Mouse (Mus musculus) c-Kit-positive CD71-positive TER-119-positive erythroid progenitor cells, embryonic 14.5 days (primary cell): ENCODE results near the gene St13.
A peak's percentile ranks its signal among the peaks of the same experiment; 100 is the strongest.

Source experiments
- DNase-seq: peaks from one replicate; pipeline ENCODE4 v3.0.0-alpha.2; 2013; ENCODE audit warnings: low spot score

The St13 gene

DNA sequence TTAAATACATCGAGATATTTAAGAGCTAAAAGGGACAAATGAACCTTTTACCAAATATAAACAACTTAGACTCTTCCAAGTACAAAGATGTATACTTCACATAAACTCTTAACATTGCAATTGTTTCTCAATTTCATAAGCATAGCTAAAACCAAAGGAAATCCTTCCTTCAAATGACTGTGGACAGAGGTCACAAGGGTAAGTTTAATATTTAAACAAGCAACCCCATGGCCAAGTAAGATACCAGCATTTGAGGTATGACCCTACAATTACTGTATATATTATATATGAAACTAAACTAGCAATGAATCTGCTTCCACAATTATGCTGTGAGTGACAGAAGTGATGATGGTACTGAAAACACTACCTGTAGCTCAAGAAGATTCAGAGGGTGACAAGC is 35.6 kb downstream of the St13 start:
- DNase-seq: no peak

DNA sequence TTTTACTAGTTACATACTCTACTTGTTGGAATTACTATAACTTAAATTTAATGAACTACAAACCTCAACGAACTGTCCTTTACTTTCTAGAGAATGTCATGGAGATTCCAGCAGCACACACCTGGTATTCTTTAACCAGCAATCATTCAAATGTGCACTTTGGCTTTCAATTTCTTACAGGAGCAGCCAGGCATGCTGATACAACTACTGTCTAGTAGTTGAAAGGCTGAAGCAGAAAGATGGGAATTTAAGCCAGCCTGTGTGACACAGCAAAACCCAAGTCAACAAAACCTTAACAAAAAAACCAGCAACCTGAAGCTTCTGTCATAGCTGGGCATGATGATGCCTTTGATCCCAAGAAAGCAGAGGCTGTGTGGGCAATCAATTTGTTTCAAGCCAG is 37.4 kb downstream of the St13 start:
- DNase-seq: no peak

DNA sequence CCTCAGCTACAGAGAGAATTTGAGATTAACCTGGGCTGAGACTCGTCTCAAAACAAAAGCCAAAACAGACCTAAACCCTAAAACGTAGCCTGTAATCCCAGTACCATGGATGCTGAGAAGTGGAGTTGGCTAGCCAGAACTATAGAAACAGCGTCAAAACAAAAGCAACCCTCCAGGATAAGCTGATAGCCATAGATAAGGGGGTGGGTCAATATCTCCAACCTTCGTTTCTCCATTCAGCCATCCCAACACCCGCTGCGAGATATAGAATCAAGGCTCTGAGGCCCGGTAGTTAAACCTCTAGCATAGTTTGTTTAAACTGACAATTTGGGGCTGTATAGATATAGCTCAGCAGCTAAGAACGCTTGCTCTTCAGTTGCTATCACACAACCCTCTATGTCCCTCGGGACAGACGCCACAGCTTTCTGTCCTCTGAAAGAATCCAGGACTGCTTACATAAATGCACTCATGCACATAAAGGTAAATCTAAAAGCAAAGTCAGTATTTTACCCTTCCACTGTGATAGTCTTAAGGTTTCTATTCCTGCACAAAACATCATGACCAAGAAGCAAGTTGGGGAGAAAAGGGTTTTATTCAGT is 38.4 kb downstream of the St13 start:
- DNase-seq: peak; percentile 26

- no peak for DNase-seq
These were observed 38.9 kb downstream of the St13 start for GRCm38 (mm10) chr15:81361022-81361404.

DNA sequence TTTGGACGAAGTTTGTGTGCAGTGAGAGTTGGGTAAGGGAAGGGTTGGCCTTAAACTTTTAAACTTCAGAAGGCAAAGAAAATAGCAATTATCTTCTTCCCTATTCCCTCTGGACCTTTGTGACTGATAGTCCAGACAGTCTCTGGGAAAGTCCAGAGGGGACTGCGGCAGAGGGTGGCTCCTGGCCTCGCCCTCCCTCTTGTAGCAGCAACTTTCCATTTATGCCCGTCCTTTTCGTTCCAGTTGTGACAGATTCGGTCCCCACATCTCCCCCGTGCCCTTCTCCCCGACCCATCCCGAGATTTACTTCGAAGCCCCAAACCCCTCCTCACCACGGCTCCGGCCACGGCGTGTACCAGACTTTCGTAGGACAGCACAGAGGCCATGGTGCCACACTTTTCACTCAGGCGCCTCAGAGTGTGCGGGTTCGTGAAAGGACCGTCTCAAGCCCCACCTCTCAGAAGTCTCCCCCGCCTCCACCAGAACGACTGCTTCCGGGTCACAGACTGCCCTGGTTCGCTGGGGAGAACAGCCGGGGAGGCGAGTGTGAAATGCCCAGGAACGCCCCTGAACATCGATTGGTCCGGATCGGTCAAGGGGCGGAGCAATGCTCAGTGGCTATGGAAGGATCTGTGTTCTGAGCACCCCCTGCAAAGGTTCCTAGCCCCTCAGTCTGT is 39.4 kb downstream of the St13 start, which contains the start of gene Slc25a17:
TSS of gene Slc25a17 (minus strand) at position 468 of the 677 bp plus-strand sequence.
- DNase-seq: peak; percentile 98

GRCm38 (mm10) chr15:81359421-81359820 is 40.5 kb downstream of the St13 start:
- DNase-seq: no peak

- DNase-seq: no peak
These were observed 40.9 kb downstream of the St13 start for GRCm38 (mm10) chr15:81358943-81359342.

GRCm38 (mm10) chr15:81356946-81357345 is 42.9 kb downstream of the St13 start:
- no peak for DNase-seq

DNA sequence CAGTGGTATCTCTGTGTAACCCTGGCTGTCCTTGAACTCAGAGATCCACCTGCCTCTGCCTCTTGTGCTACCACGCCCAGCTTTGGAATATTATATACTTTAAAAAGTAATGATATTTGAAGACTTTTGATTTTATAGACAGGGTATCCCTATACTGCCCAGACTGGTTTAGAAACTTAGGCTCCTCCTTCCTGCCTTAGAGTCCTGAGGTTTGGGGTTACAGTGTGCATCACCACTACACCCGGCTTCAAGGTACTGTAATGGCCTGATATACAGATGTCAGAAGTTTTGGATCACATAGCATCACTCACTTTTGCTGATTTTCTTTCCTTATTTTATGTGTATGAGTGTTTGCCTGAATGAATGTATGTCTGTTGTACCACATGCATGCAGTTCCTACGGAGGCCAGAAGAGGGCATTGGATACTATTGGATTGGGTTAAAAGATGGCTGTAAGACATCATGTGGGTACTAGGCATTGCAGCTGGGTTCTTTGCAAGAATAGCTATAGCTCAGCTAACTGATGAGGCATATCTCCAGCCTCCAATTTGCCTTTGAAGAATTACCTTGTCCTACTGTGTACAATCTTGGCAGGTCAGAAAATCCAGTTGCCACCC is 44.6 kb downstream of the St13 start:
- DNase-seq: peak; percentile 72

GRCm38 (mm10) chr15:81352638-81353037 is 47.2 kb downstream of the St13 start:
- DNase-seq: no peak

DNA sequence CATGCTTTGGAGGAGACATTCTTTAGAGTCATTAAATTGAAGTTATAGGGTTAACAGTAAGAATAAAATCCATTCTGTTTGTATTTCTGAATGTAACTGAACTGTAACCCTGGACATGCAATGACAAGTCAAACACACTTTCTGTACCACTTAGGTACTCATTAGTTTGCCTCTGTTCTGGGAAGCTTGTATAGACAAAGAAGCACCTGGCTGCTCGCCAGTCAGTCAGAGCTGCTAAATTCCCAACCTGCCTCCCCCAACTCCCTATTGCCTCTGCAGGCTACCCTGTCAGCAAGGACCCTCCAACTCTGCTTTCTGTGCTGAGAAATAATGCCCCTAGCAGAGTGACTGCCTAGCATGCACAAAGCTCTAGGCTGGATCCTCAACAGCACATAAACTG is 49.5 kb downstream of the St13 start:
- no peak for DNase-seq

GRCm38 (mm10) chr15:81348366-81348765 is 51.5 kb downstream of the St13 start:
- no peak for DNase-seq

DNA sequence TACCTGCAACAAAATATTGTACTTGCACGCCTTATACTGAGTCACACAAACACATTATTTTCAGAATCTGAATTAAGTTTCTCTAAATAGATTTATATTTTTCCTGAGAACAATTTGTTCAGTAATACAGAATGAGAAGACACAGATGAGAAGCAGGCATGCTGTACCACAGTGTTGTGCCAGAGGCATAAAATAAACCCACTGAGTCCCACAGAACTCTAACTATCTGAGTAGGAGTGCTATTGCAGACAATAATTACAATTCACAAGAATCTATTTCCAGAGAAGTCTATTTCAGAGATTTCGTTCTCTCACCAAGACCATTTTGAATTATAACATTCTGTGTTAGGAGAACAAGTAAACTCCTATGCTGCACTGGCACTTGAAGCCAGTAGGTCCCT is 52.4 kb downstream of the St13 start:
- no peak for DNase-seq

GRCm38 (mm10) chr15:81341426-81341825 is 58.5 kb downstream of the St13 start:
- no peak for DNase-seq

DNA sequence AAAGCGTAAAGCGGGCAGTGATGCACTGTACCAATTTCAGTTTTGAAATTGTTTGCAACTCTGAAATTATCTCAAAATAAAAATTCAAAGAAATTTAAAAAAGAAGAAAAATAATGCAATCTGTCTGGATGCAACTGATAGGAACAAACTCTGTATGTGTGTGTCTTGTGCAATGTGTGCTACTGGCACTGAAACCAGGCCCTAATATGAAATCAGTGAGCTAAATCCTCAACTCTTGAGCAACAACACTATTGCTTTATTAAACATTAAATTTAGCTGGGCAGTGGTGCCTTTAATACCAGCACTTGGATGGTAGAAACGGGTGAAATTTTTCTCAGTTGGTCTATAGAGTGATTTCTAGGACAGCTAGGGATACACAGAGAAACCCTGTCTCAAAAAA is 60.7 kb downstream of the St13 start:
- no peak for DNase-seq

DNA sequence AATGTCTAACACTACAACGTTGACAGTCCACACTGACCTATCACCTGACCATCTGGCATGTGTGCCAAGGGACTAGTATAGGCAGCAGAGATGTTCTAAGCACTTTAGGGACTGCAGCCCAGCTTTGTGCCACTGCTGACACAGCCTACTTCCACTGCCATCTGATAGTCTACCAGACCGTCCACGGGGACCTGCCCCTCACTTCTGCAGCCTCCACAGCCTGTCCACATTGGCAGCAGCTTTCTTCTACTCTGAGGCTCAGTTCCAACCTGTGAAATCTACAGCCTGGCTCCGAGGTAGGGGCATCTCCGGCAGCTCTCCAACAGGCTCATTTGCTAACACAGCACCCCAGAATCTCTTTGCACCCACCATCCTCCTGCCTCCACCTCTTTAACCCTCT is 63.4 kb downstream of the St13 start:
- no peak for DNase-seq

DNA sequence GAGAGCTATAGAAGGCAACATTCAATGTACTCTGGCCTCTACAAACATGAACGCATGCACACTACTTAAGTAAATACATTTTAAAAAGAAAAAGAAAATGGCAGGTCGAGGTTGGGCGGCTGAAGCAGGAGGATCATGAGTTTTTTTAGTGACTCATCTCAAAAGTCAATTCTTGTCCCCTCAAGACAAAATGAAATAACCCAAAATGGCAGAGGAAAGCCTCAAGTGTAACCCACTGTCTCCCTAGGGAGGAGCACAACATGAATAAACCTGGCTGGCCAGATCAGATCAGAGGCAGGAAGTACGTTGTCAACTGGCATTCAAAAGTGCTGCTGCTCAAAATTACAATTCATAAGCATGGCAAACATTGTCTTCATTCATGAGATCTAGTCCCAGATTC is 67.4 kb downstream of the St13 start:
- DNase-seq: no peak

DNA sequence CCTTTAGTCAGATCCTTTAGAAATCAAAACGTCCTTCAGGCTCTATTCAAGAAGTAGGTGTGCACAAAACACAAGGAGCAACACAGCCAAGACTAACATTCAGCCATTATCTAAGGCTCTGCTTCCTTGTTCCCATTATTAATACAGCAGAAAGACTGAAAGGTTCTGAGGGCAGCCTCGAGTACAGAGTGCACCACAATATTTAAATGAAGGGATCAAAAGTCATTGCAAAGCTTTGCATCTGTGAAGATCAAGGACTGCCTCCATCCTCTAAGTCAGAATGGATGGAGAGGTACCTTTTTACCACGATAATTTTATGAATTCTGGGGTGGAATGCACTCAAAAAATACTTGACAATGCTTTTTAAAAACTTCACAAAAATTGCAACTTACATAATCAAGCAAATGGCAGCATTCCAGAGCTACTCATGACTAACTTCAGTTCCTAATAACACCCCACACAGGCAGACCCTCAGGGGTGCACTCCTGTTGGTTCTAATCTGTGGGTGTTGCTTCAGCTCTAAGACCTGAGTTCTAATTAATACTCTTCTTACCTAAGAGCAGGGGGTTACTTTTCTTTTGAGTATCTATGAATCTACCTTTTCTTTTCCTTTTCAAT is 69.0 kb downstream of the St13 start:
- no peak for DNase-seq

- DNase-seq: no peak
These were observed 70.0 kb downstream of the St13 start for GRCm38 (mm10) chr15:81329721-81330369.

GRCm38 (mm10) chr15:81327501-81327900 is 72.4 kb downstream of the St13 start:
- no peak for DNase-seq

DNA sequence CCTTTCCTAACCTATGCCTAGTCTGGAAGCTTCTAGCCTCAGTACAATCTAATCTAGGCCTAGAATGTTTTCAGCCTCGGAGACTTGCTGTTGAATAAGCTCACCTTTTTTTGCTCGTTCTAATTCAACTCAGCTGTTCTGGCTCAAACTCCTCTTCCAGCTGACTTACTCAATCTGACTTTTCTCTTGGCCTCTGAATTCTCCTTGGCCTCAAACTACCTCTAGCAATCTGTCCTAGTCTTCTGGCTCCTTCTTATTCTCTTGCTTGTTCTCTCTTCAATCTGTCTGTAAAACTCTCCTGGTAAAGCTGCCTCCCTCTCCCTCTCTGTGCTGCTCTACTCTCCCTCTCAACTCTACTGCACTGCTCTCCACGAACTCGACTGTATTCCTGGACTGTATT is 74.9 kb downstream of the St13 start:
- DNase-seq: no peak

DNA sequence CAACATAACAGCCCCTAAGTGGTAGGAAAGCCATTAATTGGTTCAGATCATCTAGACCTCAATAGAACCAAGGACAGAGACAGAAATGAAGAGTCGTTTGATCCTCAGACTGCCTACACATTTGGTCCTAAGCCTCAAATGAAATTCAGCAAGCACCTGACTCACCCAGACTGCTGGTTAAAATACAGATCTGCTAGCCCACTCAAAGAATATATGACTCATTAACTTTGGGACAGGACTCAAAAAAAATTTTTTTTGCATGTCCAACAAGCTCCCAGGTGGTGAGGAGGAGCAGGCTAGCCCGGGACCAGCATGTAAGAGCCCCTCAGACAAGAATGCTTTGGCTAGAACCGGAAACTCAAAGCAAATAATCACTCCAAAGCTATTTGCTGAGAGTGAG is 79.7 kb downstream of the St13 start:
- no peak for DNase-seq

DNA sequence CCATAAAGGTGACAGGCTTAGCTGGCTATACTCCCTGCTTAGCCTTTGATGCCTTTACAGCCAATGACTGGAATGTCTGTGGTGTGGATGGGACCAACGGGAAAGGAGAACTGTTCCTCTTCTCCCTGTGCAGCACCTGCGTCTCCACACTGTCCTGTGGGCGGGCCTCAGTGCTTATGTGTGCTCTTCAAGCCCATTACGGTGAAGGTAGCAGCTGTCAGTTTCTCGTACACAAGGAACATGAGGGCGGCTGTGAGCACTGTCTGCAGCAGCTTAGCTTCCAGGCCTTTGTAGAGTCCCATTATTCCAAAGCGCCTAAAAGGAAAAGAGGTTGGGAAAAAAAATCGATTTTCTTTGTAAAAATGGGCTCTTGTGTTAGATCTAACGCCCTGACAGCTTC is 80.4 kb downstream of the St13 start:
- DNase-seq: no peak
